Mouse (Mus musculus): ENCODE results near the gene Stoml3. TPM values are rescaled to one million over a fixed set of nuclear protein-coding genes. Genes with fewer than 3 reads are reported as not detected.

The Stoml3 gene
- not detected in 2 replicates for total RNA-seq (2015)
- not detected in 2 replicates for total RNA-seq (2017)

GRCm38 (mm10) chr3:53488353-53488752 lies at the start of gene Stoml3:
Gene Stoml3 (plus strand): TSS chr3:53488653.
- ATAC-seq (replicated peaks; ENCODE audit: poor library complexity): no peak

- no peak for ATAC-seq (replicated peaks; ENCODE audit: poor library complexity)
Measured at GRCm38 (mm10) chr3:53445540-53445939, 42.9 kb upstream of the Stoml3 start.

- no peak for ATAC-seq (replicated peaks; ENCODE audit: poor library complexity)
Measured at GRCm38 (mm10) chr3:53446801-53447200, 41.7 kb upstream of the Stoml3 start.

GRCm38 (mm10) chr3:53448208-53448607 lies 40.2 kb upstream of the Stoml3 start:
- ATAC-seq (replicated peaks; ENCODE audit: poor library complexity): peak; percentile 98

GRCm38 (mm10) chr3:53450666-53451065 lies 37.8 kb upstream of the Stoml3 start:
- ATAC-seq (replicated peaks; ENCODE audit: poor library complexity): no peak

GRCm38 (mm10) chr3:53452351-53452750 lies 36.1 kb upstream of the Stoml3 start:
- no peak for ATAC-seq (replicated peaks; ENCODE audit: poor library complexity)

GRCm38 (mm10) chr3:53453346-53453745 lies 35.1 kb upstream of the Stoml3 start:
- ATAC-seq (replicated peaks; ENCODE audit: poor library complexity): no peak

GRCm38 (mm10) chr3:53454005-53454404 lies 34.4 kb upstream of the Stoml3 start:
- no peak for ATAC-seq (replicated peaks; ENCODE audit: poor library complexity)

GRCm38 (mm10) chr3:53454561-53454960 lies 33.9 kb upstream of the Stoml3 start:
- ATAC-seq (replicated peaks; ENCODE audit: poor library complexity): no peak

- no peak for ATAC-seq (replicated peaks; ENCODE audit: poor library complexity)
Measured at GRCm38 (mm10) chr3:53454984-53455383, 33.5 kb upstream of the Stoml3 start.

GRCm38 (mm10) chr3:53457750-53458149 lies 30.7 kb upstream of the Stoml3 start:
- ATAC-seq (replicated peaks; ENCODE audit: poor library complexity): no peak

- peak; percentile 27 for ATAC-seq (replicated peaks; ENCODE audit: poor library complexity)
Measured at GRCm38 (mm10) chr3:53460106-53460505, 28.3 kb upstream of the Stoml3 start.

GRCm38 (mm10) chr3:53462701-53463045 lies 25.8 kb upstream of the Stoml3 start:
- peak; percentile 13 for ATAC-seq (replicated peaks; ENCODE audit: poor library complexity)

- peak; percentile 84 for ATAC-seq (replicated peaks; ENCODE audit: poor library complexity)
Measured at GRCm38 (mm10) chr3:53463046-53463764, 25.2 kb upstream of the Stoml3 start, which contains the start of the genes Nhlrc3 and Proser1. Gene Nhlrc3 (minus strand): TSS chr3:53463332. Gene Proser1 (plus strand): TSS chr3:53463666.

GRCm38 (mm10) chr3:53463765-53464114 lies 24.7 kb upstream of the Stoml3 start:
- ATAC-seq (replicated peaks; ENCODE audit: poor library complexity): no peak; the same call in 1 of the 2 replicates

- no peak for ATAC-seq (replicated peaks; ENCODE audit: poor library complexity)
Measured at GRCm38 (mm10) chr3:53464146-53464698, 24.2 kb upstream of the Stoml3 start.

GRCm38 (mm10) chr3:53465330-53465729 lies 23.1 kb upstream of the Stoml3 start:
- ATAC-seq (replicated peaks; ENCODE audit: poor library complexity): no peak

- peak; percentile 21 for ATAC-seq (replicated peaks; ENCODE audit: poor library complexity)
Measured at GRCm38 (mm10) chr3:53466481-53466880, 22.0 kb upstream of the Stoml3 start.

GRCm38 (mm10) chr3:53467356-53467755 lies 21.1 kb upstream of the Stoml3 start:
- ATAC-seq (replicated peaks; ENCODE audit: poor library complexity): no peak

GRCm38 (mm10) chr3:53469650-53470049 lies 18.8 kb upstream of the Stoml3 start:
- ATAC-seq (replicated peaks; ENCODE audit: poor library complexity): no peak

- ATAC-seq (replicated peaks; ENCODE audit: poor library complexity): no peak
Measured at GRCm38 (mm10) chr3:53472061-53472460, 16.4 kb upstream of the Stoml3 start.

- no peak for ATAC-seq (replicated peaks; ENCODE audit: poor library complexity)
Measured at GRCm38 (mm10) chr3:53474179-53474578, 14.3 kb upstream of the Stoml3 start.

- ATAC-seq (replicated peaks; ENCODE audit: poor library complexity): peak; percentile 92
Measured at GRCm38 (mm10) chr3:53475889-53476288, 12.6 kb upstream of the Stoml3 start.
